In the genomic region with DNA sequence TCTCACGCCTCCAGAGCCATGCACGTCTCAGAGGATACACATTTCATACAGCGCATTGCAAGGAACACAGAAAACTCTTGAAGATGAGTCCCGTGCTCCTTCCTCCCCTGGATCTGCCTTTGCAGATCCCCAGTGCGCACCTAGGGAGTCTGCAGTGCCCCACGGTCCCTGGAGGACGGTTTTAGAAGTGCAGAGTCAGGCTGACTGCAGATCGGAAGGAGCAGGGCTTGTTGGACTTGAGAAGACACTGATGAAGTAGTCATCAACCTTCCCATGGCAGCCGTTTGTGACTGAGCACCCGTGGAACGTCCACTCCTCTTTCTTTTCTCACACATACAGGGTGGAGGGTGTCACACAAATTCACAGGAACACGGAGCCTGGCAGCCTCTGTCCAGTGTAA, we compare ENCODE assay signal across 19 mouse cellular contexts.
"Had no signal": no experiment of that assay in that cellular context is flagged by ENCODE, and none has a peak within 500 bp of the region (broad histone marks: within the 10 kb centered on the region; RNA-seq: fewer than 3 reads in every experiment).

No protein-coding gene starts in this region.

- DNase-seq: kidney, adult 18-20 months; kidney, adult 9 months; kidney, postnatal 25 days; left cerebral cortex, postnatal 4 days; lung, adult 2 months; lung, postnatal 14 days; lung, postnatal 4 days; right cerebral cortex, adult 18-20 months; right cerebral cortex, postnatal 14 days; right cerebral cortex, postnatal 4 days; thymus, postnatal 25 days had no signal

- H3K36me3 ChIP-seq: limb, embryonic 13.5 days; liver, embryonic 15.5 days; midbrain, embryonic 13.5 days; neural tube, embryonic 12.5 days; neural tube, embryonic 15.5 days had no signal

- H3K27me3 ChIP-seq: limb, embryonic 13.5 days; liver, embryonic 15.5 days; midbrain, embryonic 13.5 days; neural tube, embryonic 12.5 days; neural tube, embryonic 15.5 days had no signal

- H3K27ac ChIP-seq: kidney, postnatal 0 days; limb, embryonic 13.5 days; liver, embryonic 15.5 days; midbrain, embryonic 13.5 days; neural tube, embryonic 12.5 days; neural tube, embryonic 15.5 days had no signal

- H3K4me2 ChIP-seq: limb, embryonic 13.5 days; liver, embryonic 15.5 days; midbrain, embryonic 13.5 days; neural tube, embryonic 12.5 days; neural tube, embryonic 15.5 days had no signal

- H3K4me3 ChIP-seq: limb, embryonic 13.5 days; liver, embryonic 15.5 days; midbrain, embryonic 13.5 days; neural tube, embryonic 12.5 days; neural tube, embryonic 15.5 days had no signal

- ATAC-seq: intestine, embryonic 16.5 days; midbrain, embryonic 13.5 days; midbrain, embryonic 16.5 days had no signal

- H3K9ac ChIP-seq: limb, embryonic 13.5 days; liver, embryonic 15.5 days; midbrain, embryonic 13.5 days; neural tube, embryonic 12.5 days; neural tube, embryonic 15.5 days had no signal

- H3K9me3 ChIP-seq: limb, embryonic 13.5 days; liver, embryonic 15.5 days; midbrain, embryonic 13.5 days; neural tube, embryonic 12.5 days; neural tube, embryonic 15.5 days had no signal
